Mouse (Mus musculus): Measurements from ENCODE around the gene Epc2. TPM values are rescaled to one million over a fixed set of nuclear protein-coding genes. Genes with fewer than 3 reads are reported as not detected.

The Epc2 gene
- polyA plus RNA-seq, 2 experiments from 2014 or later, result 7.0 TPM

DNA sequence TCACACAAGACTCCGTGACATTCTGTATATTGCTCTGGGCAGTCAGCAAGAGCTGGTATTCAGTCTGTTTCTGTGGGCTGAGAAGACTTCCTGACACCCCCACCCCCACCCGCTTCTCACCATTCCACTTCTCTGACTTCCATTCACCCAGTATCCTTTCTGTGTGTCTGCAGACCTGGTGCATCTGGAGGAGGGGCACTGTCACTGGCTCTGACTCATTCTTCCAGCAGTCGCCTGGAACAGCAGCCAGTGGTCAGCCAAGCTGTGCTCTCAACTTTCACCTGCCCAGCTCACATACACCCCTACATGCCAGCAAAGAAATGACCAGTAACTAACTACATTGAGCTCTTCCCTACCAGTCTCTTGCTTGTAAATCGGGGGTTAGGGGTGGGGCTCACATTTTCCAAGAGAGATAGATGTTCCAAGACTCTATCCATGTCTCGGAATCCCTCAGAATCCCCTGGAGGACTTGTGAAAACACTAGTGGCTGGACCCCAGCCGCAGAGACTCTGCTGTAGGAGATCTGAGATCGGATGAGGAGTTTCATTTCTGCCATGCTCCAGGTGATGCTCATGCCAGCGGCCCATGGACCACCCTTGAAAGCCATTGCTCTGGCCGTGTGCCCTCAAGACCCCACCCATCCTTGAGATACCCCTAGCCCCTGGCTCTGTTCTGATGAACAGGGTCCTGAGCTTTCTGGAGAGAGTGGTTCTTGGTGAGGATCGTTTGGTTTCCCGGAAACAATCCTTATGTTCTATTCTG is 120.1 kb downstream of the Epc2 start:
- no peak for ATAC-seq

DNA sequence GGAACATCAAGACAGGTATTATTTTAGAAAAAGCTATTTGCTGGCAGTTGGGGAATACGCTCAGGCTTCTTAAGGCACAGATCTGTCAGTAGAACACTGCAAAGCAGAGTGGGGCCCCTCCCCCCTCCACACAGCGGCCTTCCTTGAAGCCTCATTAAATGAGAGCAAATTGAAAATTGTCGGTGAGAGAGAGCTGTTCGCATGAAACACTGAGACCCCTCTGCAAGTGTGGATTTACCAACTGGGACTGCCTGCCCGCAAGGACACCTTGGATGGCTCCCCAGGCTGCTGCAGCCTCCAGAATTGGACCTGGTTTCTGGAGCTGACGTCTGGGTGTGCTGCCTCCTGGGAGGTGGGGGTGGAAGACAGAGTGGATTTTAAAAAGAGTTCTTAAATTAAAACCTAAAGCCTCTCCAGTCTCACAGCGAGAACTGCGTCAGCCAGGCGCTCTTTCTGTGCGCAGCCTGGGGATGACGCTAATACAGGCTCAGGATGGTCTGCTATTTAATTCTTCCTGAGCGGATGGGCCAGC is 120.9 kb downstream of the Epc2 start:
- no peak for ATAC-seq

GRCm38 (mm10) chr2:49572684-49573083 is 121.4 kb downstream of the Epc2 start:
- ATAC-seq, result no peak

DNA sequence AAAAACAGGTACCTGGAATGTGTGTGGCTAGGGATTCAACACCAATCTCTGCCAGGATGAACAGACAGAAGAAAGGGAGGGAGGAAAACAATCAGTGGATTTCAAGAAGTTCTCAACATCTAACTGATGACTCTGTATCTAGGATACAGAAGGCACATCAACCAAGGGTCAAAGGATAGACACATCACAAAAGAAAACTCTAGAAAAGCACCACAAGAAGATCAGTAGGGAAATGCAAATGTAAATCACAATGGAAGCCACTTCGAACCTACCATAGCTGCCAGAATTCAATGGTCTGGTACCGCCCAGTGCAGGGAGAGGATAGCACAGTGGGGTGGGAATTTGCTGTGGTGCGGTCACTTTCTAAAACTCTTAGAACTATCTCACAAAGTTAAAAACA is 122.0 kb downstream of the Epc2 start:
- ATAC-seq, result no peak

- ATAC-seq, result no peak
These were observed 129.3 kb downstream of the Epc2 start for GRCm38 (mm10) chr2:49580585-49580984.

DNA sequence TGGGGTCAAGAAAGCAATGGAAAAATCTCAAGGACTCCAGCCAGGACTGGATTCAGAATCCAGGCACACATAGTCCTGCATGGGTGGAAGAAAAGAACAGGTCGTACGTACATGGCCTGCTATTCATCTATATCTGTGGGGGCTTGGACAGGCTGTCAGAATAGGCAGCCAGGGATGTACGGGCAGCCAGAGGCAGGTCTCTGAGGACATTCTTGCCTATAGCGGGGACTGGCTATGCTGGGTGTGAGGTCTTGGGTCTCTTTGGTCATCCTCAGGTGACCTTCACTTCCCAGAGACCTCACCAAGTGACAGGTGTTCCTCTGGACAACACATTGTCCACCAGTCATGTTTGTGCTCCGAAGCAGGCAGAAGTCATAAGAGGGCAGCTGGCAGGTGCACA is 131.3 kb downstream of the Epc2 start:
- ATAC-seq, result no peak

GRCm38 (mm10) chr2:49583311-49583710 is 132.0 kb downstream of the Epc2 start:
- no peak for ATAC-seq

DNA sequence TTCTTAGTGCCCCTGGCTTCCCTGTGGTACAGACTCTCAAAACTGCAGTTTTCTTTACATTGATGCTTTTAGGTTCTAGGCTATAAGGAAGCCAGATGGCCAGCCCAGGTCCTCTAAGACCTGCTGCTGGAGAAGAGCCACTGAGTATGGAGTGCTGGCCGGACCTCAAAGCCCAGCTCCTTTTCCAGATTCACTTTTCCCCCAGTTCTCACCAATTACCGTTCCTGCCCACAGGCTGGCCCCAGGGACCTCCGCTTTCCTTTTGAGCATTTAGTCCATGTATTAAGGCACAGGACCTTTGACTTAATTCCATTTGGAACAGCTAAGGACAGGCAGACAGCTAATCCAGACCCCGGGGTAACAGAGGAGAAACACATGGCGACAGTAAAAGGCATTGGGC is 139.2 kb downstream of the Epc2 start:
- ATAC-seq, result no peak

- ATAC-seq, result no peak
These were observed 141.6 kb downstream of the Epc2 start for GRCm38 (mm10) chr2:49592926-49593325.

DNA sequence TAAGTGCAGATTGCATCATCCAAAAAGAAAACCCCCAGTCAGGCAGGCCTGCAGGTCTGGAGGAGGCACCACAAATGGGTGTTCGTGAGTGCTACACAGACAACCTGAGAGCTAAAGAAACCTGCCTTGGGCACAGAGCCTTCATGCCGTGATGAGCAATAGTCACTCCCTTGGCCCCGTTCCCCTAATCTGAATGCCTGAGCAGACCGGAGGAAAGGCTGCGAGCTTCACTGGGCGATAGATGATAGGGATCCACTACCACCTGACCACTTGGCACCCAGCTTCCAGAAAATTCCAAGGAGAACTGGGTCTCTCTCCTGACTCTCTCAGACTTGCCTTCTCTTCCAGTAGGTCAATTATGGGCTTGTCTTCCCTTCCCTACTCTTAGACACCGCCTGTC is 143.6 kb downstream of the Epc2 start:
- ATAC-seq, result no peak

DNA sequence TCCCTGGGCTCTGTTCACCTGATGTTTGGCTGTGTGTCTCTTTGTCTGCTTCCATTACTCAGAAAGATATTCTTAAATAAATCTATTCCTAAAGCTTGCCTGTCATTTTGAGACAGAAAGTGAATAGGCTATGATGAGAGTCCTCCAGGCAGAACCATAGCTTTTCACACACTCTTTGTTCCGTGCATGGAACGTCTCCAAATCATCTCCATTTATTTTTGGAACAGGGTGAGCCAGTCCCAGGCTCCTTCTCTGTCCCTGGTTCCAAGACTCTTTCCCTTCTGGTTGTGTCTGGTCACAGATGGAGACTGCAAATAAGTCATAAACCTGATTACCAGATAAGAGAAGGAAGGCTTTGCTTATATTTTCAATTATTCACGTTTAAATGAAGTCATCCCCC is 145.0 kb downstream of the Epc2 start:
- no peak for ATAC-seq

DNA sequence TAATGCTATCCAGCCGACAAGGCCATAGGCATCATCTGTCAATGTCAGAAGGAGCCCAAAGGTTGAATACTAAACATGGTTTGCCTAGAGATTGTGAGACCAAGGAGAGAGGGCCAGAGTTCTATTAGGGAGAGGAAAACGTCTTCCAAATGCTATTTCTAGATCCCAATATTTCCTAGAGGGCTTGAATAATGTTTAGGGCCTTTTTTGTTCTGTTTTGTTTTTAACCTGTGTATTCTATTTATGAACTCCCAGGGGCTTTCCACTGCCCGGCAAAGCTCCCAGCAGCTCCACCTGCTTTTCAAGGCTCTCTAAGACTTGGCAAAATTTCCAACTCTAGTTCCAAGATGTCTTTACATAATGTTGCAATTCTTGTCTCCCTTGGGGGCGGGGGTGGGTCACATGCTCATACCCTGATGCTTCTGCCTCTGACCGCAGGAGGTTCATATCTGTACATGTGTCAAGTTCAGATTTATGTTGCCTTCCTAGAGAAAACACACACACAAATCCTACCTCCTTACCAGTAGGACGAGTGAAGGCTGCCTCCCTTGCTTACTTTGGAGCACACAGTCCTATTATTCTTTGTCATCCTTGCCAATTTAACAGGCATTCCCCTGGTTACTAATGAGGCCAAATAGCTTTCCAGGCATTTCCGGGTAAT is 148.9 kb downstream of the Epc2 start:
- no peak for ATAC-seq

Other genes with a start within 250 kb of the Epc2 start
- gene Kif5c, start 167.8 kb downstream of the Epc2 start, polyA plus RNA-seq (2017; shearing (Covaris generic)), result 1 to 10 TPM; 1.5 to 2.0 TPM